Mouse (Mus musculus) intestine, postnatal 0 days (tissue): ENCODE data around the gene Vmn1r196. TPM values are rescaled to one million over a fixed set of nuclear protein-coding genes. Genes with fewer than 3 reads are reported as not detected.

Experiments used
- ATAC-seq: fragments of 200-750 bp; cut with Nextera tagmentation; 2 replicates; pipeline ENCODE4 v1.8.0; 2017; ENCODE audit warnings: mild to moderate bottlenecking, moderate TSS enrichment, moderate library complexity
- H3K27ac ChIP-seq: fragments of 300-500 bp; sonication (generic); 2 replicates; pipeline ENCODE4 v1.5.1; 2014; ENCODE audit warnings: mild to moderate bottlenecking, low read depth, low read length, moderate library complexity
- H3K27me3 ChIP-seq: fragments of 300-500 bp; sonication (generic); replicated peaks from 2 replicates; pipeline ENCODE4 v1.6.1; 2014; ENCODE audit warnings: low read length, mixed read lengths; ENCODE audit not compliant: control insufficient read depth, insufficient read depth
- H3K36me3 ChIP-seq: fragments of 300-500 bp; sonication (generic); 2 replicates; pipeline ENCODE4 v1.6.1; 2014; ENCODE audit warnings: mild to moderate bottlenecking, moderate library complexity; ENCODE audit not compliant: control insufficient read depth, insufficient read depth
- H3K4me1 ChIP-seq: fragments of 300-500 bp; sonication (generic); replicated peaks from 2 replicates; pipeline ENCODE4 v1.6.1; 2014; ENCODE audit warnings: antibody characterized with exemption, low read length, mixed read lengths; ENCODE audit not compliant: control insufficient read depth, insufficient read depth
- H3K4me2 ChIP-seq: fragments of 300-500 bp; sonication (generic); replicated peaks from 2 replicates; pipeline ENCODE4 v1.6.1; 2014; ENCODE audit warnings: low read depth, mild to moderate bottlenecking, moderate library complexity
- H3K4me3 ChIP-seq: fragments of 300-500 bp; sonication (generic); 2 replicates; pipeline ENCODE4 v1.5.1; 2014; ENCODE audit warnings: low read depth, low read length
- H3K9ac ChIP-seq: fragments of 300-500 bp; sonication (generic); 2 replicates; pipeline ENCODE4 v1.6.1; 2014; ENCODE audit warnings: mild to moderate bottlenecking, low read depth, low read length
- H3K9me3 ChIP-seq: fragments of 300-500 bp; sonication (generic); 2 replicates; pipeline ENCODE4 v1.6.1; 2016; ENCODE audit warnings: mixed run types; ENCODE audit not compliant: control insufficient read depth
- CTCF ChIP-seq: sonication (generic); IDR thresholded peaks from 2 replicates; pipeline ENCODE4 v1.5.1; 2016; ENCODE audit warnings: low read depth, mild to moderate bottlenecking, control low read depth, antibody characterized with exemption, moderate library complexity
- WGBS: fragments of 180-500 bp; shearing (Covaris S2); extraction: QIAGEN DNeasy Blood & Tissue Kit; methylation state at CpG from one replicate; pipeline ENCODE4 v1.1.7; 2014; 5-methylcytosine and 5-hydroxymethylcytosine counted together
- polyA plus RNA-seq: library from polyadenylated mRNA; unstranded; fragments of >200 nt; fragmentation: Nextera tagmentation; extraction: Ambion mirVana; gene quantifications from 2 replicates; pipeline ENCODE4 v1.2.1, GENCODE M21; 2015

The Vmn1r196 gene
- polyA plus RNA-seq, 1 experiment from 2014 or later, result not detected

GRCm38 (mm10) chr13:22317366-22317765, 27.6 kb downstream of the Vmn1r196 start:
- no peak for ATAC-seq
- Histone ChIP-seq H3K27ac (no peak overlapping the region), H3K9me3 (no peaks in the 10 kb centered on the region), H3K9ac (no peak overlapping the region), H3K27me3 (no peaks in the 10 kb centered on the region), H3K4me3 (no peak overlapping the region), H3K4me2 (no peak overlapping the region), H3K4me1 (no peaks in the 10 kb centered on the region), H3K36me3 (no peaks in the 10 kb centered on the region)
- 83% methylated on average over 2 of the region's 2 CpGs for WGBS
- TF ChIP-seq CTCF, result no peak

- Histone ChIP-seq H3K4me2 (no peak overlapping the region), H3K9ac (no peak overlapping the region), H3K36me3 (no peaks in the 10 kb centered on the region), H3K9me3 (no peaks in the 10 kb centered on the region), H3K4me3 (no peak overlapping the region), H3K27me3 (no peaks in the 10 kb centered on the region), H3K4me1 (no peaks in the 10 kb centered on the region), H3K27ac (no peak overlapping the region)
- no peak for ATAC-seq
- no peak for TF ChIP-seq CTCF
These were observed 30.4 kb downstream of the Vmn1r196 start for GRCm38 (mm10) chr13:22320091-22320490.

DNA sequence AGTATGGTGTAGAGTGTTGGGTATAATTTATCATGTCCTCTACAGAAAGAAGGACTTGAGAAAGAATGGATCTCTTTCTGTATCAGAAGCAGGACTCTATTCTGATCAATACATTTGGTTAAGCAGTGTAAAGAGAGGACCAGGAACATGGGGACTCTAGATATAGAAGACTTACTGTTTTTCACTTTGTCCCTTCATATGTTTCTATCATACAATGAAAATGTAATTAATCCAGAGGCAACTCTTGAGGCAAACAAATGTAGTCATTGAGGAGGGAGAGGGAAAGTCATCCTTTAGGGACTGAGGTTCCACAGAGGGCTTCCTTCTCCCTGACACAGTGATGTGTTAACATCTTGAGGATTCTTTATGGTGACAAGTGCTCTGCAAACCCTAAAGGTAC, 34.6 kb downstream of the Vmn1r196 start, which contains the start of gene Vmn1r197:
TSS of gene Vmn1r197 (plus strand) at position 301 of the 400 bp plus-strand sequence.
- Histone ChIP-seq H3K4me1 (no peaks in the 10 kb centered on the region), H3K36me3 (no peaks in the 10 kb centered on the region), H3K27ac (no peak within 1 kb of the TSS), H3K4me2 (no peak within 1 kb of the TSS), H3K27me3 (no peaks in the 10 kb centered on the region), H3K9ac (no peak within 1 kb of the TSS), H3K4me3 (no peak within 1 kb of the TSS), H3K9me3 (no peaks in the 10 kb centered on the region)
- TF ChIP-seq CTCF, result no peak
- ATAC-seq, result no peak

DNA sequence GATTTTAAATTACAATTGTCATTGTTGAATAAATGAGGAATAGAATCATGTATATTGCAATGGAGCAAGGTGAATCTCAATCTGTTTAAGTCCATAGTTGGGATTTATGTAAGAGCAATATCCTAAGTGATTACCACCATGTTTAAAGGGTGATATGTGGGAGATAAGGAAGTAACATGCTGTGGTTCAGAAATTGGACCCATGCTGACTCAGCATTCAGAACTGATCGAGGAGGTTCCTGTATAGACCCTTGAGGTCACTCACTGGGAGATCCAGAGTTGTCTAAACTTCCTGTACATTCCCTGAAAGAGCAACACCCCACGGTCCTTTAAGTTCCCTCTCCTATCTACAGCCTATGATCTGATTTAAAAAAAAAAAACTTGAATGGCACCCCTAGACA, 43.5 kb downstream of the Vmn1r196 start:
- no peak for ATAC-seq
- no peak for TF ChIP-seq CTCF
- H3K36me3 ChIP-seq, result no peaks in the 10 kb centered on the region
- H3K27ac ChIP-seq, result no peak overlapping the region
- WGBS, result 73% methylated on average over 2 of the region's 2 CpGs
- no peak overlapping the region for H3K4me3 ChIP-seq
- H3K4me2 ChIP-seq, result no peak overlapping the region
- no peak overlapping the region for H3K9ac ChIP-seq
- no peaks in the 10 kb centered on the region for H3K27me3 ChIP-seq
- no peaks in the 10 kb centered on the region for H3K4me1 ChIP-seq
- no peaks in the 10 kb centered on the region for H3K9me3 ChIP-seq

GRCm38 (mm10) chr13:22335565-22335964, 45.8 kb downstream of the Vmn1r196 start:
- TF ChIP-seq CTCF, result no peak
- Histone ChIP-seq H3K36me3 (no peaks in the 10 kb centered on the region), H3K4me3 (no peak overlapping the region), H3K4me2 (no peak overlapping the region), H3K9me3 (no peaks in the 10 kb centered on the region), H3K27ac (no peak overlapping the region), H3K9ac (no peak overlapping the region), H3K27me3 (no peaks in the 10 kb centered on the region), H3K4me1 (no peaks in the 10 kb centered on the region)
- 89% methylated on average over 1 of the region's 1 CpGs for WGBS
- no peak for ATAC-seq

Other genes with a start within 250 kb of the Vmn1r196 start
- gene Hist1h4i, start 248.6 kb upstream of the Vmn1r196 start, polyA plus RNA-seq, result 9.4 and 9.9 TPM in 2 replicates
- 12.9 and 16.0 TPM in 2 replicates for gene Hist1h2ag, start 247.0 kb upstream of the Vmn1r196 start, polyA plus RNA-seq
- gene Hist1h2bj, start 246.7 kb upstream of the Vmn1r196 start, polyA plus RNA-seq, result 2.3 and 4.1 TPM in 2 replicates
- gene Vmn1r188, start 205.5 kb upstream of the Vmn1r196 start, polyA plus RNA-seq, result not detected in 2 replicates
- not detected in 2 replicates for gene Vmn1r189, start 184.1 kb upstream of the Vmn1r196 start, polyA plus RNA-seq
- not detected in 2 replicates for gene Vmn1r191, start 106.0 kb upstream of the Vmn1r196 start, polyA plus RNA-seq
- not detected in 2 replicates for gene Vmn1r192, start 98.8 kb upstream of the Vmn1r196 start, polyA plus RNA-seq
- not detected in 2 replicates for gene Vmn1r193, start 66.8 kb upstream of the Vmn1r196 start, polyA plus RNA-seq
- gene Vmn1r194, start 45.7 kb upstream of the Vmn1r196 start, polyA plus RNA-seq, result not detected in 2 replicates
- gene Vmn1r195, start 19.4 kb upstream of the Vmn1r196 start, polyA plus RNA-seq, result not detected in 2 replicates
- gene Vmn1r197, start 34.7 kb downstream of the Vmn1r196 start, polyA plus RNA-seq, result not detected in 2 replicates
- not detected in 2 replicates for gene Vmn1r198, start 60.4 kb downstream of the Vmn1r196 start, polyA plus RNA-seq
- not detected in 2 replicates for gene Vmn1r199, start 89.9 kb downstream of the Vmn1r196 start, polyA plus RNA-seq
- not detected in 2 replicates for gene Vmn1r200, start 100.5 kb downstream of the Vmn1r196 start, polyA plus RNA-seq
- gene Vmn1r201, start 182.0 kb downstream of the Vmn1r196 start, polyA plus RNA-seq, result not detected in 2 replicates
- gene Vmn1r202, start 215.5 kb downstream of the Vmn1r196 start, polyA plus RNA-seq, result not detected in 2 replicates
- gene Vmn1r203, start 228.2 kb downstream of the Vmn1r196 start, polyA plus RNA-seq, result not detected in 2 replicates